Mouse (Mus musculus) midbrain, embryonic 12.5 days (tissue): ENCODE measurements around the gene Map1lc3b. TPM values are rescaled to one million over a fixed set of nuclear protein-coding genes. Genes with fewer than 3 reads are reported as not detected.
"Not testable (repeated sequence)": the region's sequence is repeated elsewhere in the genome, so short reads cannot be mapped to it uniquely, and the experiment has no call there.

Source experiments
- ATAC-seq: fragments of 200-750 bp; cut with Nextera tagmentation; 2 replicates; pipeline ENCODE4 v1.8.0; 2017; ENCODE audit warnings: low read depth, moderate TSS enrichment, moderate library complexity; ENCODE audit not compliant: low FRiP score
- H3K27ac ChIP-seq: fragments of 300-500 bp; sonication (generic); replicated peaks from 2 replicates; pipeline ENCODE4 v1.5.1; 2016; ENCODE audit warnings: mild to moderate bottlenecking
- H3K27me3 ChIP-seq: fragments of 300-500 bp; sonication (generic); 2 replicates; pipeline ENCODE4 v1.6.1; 2016; ENCODE audit warnings: mild to moderate bottlenecking
- H3K36me3 ChIP-seq: fragments of 300-500 bp; sonication (generic); 2 replicates; pipeline ENCODE4 v1.6.1; 2016
- H3K4me1 ChIP-seq: fragments of 300-500 bp; sonication (generic); 2 replicates; pipeline ENCODE4 v1.6.1; 2016
- H3K4me2 ChIP-seq: fragments of 300-500 bp; sonication (generic); replicated peaks from 2 replicates; pipeline ENCODE4 v1.6.1; 2016; ENCODE audit warnings: mild to moderate bottlenecking, moderate library complexity
- H3K4me3 ChIP-seq: fragments of 300-500 bp; sonication (generic); 2 replicates; pipeline ENCODE4 v1.5.1; 2016; ENCODE audit warnings: mild to moderate bottlenecking
- H3K9ac ChIP-seq: fragments of 300-500 bp; sonication (generic); replicated peaks from 2 replicates; pipeline ENCODE4 v1.6.1; 2016; ENCODE audit warnings: mild to moderate bottlenecking, moderate library complexity
- H3K9me3 ChIP-seq: fragments of 300-500 bp; sonication (generic); 2 replicates; pipeline ENCODE4 v1.6.1; 2016; ENCODE audit warnings: mild to moderate bottlenecking
- WGBS: fragments of 180-500 bp; shearing (Covaris S2); methylation state at CpG from one replicate; pipeline ENCODE4 v1.1.7; 2016; 5-methylcytosine and 5-hydroxymethylcytosine counted together
- polyA plus RNA-seq: library from polyadenylated mRNA; unstranded; fragments of >200 nt; fragmentation: Nextera tagmentation; extraction: Ambion mirVana; gene quantifications from 2 replicates; pipeline ENCODE4 v1.2.1, GENCODE M21; 2016

Gene Map1lc3b
- polyA plus RNA-seq, 1 experiment from 2014 or later, result 292 TPM

DNA sequence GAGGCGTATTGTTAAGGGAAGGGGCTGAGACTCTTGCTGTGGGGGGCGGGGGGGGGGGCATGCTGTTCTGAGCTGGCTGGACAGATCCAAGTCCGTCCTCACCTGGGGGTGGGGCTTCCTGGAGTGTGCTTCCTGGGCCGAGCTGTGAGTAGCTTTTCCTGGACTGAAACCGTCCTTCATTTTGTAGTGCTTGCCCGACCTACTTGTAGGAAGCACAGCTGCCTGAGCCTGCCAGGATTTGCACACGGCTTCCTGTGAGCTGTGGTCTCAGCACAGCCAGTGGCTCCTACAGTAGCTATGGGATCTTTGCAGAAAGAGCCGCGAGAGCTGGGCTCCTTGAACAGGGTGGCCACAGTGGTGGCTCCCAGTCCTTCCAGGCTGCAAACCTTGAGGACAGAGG, 3.8 kb downstream of the Map1lc3b start:
- no peaks in the 10 kb centered on the region for H3K9me3 ChIP-seq
- no peak overlapping the region for H3K4me2 ChIP-seq
- H3K4me1 ChIP-seq, result peaks cover 24% of the 10 kb centered on the region
- WGBS, result 81% methylated on average over 9 of the region's 9 CpGs
- peaks cover 52% of the 10 kb centered on the region for H3K36me3 ChIP-seq
- no peak overlapping the region for H3K4me3 ChIP-seq
- H3K27me3 ChIP-seq, result no peaks in the 10 kb centered on the region
- no peak overlapping the region for H3K9ac ChIP-seq
- no peak for ATAC-seq
- no peak overlapping the region for H3K27ac ChIP-seq

DNA sequence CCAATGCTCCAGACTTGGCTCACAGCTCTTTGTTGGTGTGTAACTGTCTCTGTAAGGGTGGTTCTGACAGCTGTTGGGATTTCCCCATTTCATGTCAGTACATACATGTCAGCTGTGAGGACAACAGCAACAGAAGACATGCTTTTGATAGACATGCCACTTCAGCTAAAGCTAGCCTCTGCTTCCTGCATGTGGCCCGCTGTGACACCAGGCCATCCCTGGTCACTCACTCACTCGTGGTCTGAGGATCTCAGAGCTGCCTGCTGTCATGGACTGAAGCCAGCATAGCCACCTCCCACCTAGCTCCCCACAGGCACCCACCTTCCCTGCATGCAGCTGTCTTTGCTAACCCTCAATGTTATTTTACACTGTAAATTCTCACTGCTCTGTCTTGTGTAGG, 7.3 kb downstream of the Map1lc3b start:
- not testable (repeated sequence) for H3K27me3 ChIP-seq, H3K27ac ChIP-seq, H3K4me3 ChIP-seq, H3K9me3 ChIP-seq, ATAC-seq, H3K4me2 ChIP-seq, H3K4me1 ChIP-seq, H3K9ac ChIP-seq
- 83% methylated on average over 2 of the region's 2 CpGs for WGBS
- peaks cover 86% of the 10 kb centered on the region for H3K36me3 ChIP-seq

DNA sequence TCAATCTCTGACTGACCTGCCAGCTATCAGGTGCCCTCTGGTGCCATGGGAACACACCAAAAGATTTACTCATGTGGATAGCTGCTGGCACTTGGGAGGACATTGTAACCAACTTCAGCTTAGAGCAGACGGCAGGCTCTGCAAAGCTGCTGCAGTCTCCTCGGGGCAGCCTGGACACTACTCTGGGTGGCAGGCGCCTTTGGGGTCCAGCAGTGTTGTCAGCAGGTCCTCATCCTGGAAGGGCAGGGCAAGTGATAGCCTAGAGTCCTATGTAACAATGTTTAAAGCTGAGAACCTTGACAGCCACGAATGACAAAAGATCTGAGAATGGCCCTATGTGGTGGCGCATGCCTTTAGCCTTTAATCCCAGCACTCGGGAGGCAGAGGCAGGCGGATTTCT, 8.0 kb downstream of the Map1lc3b start:
- Histone ChIP-seq H3K9ac (no peak overlapping the region), H3K9me3 (no peaks in the 10 kb centered on the region), H3K27ac (no peak overlapping the region), H3K27me3 (no peaks in the 10 kb centered on the region), H3K4me1 (no peaks in the 10 kb centered on the region), H3K4me3 (no peak overlapping the region), H3K4me2 (no peak overlapping the region), H3K36me3 (peaks cover 91% of the 10 kb centered on the region)
- WGBS, result 90% methylated on average over 7 of the region's 7 CpGs
- no peak for ATAC-seq

DNA sequence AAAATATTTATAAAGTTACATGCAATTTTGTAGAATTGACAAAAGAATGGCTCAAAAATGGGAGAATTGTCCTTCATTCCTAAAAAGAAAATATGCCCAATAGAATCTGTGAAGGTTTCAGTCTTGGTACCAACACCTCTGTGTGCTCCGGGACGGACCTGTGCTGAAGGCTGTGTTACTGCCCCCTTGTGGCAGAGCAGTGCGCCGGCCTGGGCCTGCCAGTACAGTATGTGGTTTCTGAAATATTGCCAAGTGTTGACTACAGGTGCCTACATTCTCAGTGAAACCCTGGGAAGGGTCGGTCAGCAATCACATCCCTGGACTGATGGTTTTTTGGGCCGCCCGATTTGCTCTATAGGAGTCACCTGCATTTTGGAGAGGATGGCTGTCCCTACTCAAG, 8.7 kb downstream of the Map1lc3b start:
- Histone ChIP-seq H3K27ac (no peak overlapping the region), H3K4me2 (no peak overlapping the region), H3K9me3 (no peaks in the 10 kb centered on the region), H3K9ac (no peak overlapping the region), H3K27me3 (no peaks in the 10 kb centered on the region), H3K36me3 (peaks cover 88% of the 10 kb centered on the region), H3K4me3 (no peak overlapping the region), H3K4me1 (no peaks in the 10 kb centered on the region)
- 42% methylated on average over 7 of the region's 7 CpGs for WGBS
- peak; percentile 73; the same call in 1 of the 2 replicates for ATAC-seq

DNA sequence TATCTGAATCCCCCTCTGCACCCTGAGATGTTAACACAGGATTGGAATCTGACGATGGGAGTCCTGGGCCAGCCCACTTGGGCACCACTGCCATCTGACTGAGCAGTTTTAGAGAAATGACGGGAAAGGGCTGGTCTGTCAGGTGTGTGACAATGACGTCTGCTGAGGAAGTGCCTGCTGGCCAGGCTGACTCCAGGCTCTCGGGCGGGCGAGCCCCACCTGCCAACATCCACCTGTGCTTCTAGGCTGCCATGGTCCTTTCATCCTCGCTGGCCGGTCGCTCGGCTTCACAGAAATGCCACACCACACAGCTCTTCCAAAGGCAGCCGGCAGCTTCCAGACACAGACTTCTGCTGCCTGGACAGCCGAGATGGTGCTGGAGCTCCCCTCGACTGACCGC, 9.7 kb downstream of the Map1lc3b start:
- Histone ChIP-seq H3K9ac (no peak overlapping the region), H3K9me3 (no peaks in the 10 kb centered on the region), H3K4me2 (no peak overlapping the region), H3K4me1 (no peaks in the 10 kb centered on the region), H3K27me3 (no peaks in the 10 kb centered on the region), H3K27ac (no peak overlapping the region), H3K4me3 (no peak overlapping the region), H3K36me3 (peaks cover 88% of the 10 kb centered on the region)
- no peak for ATAC-seq
- WGBS, result 93% methylated on average over 14 of the region's 14 CpGs

DNA sequence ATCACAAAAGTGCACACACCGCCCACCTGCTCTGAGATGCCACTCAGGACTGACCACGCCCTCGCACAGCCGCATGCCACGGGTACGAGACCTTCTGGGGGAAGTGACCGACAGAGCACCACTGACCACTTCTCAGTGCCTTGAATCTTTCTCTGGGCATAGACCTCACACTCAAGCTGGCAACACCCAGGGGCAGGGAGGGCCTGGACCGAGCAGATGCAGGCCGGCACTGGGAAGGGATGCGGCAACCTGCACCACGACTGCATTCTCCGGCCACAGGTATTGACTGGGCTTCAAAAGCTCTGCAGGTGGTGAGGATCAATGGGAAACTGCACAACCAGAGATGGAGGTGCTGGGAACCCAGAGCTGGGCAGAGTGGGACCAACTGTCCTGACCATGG, 12.2 kb downstream of the Map1lc3b start:
- H3K4me2 ChIP-seq, result no peak overlapping the region
- no peaks in the 10 kb centered on the region for H3K27me3 ChIP-seq
- H3K36me3 ChIP-seq, result peaks cover 89% of the 10 kb centered on the region
- H3K4me3 ChIP-seq, result no peak overlapping the region
- WGBS, result 94% methylated on average over 12 of the region's 12 CpGs
- no peak for ATAC-seq
- no peaks in the 10 kb centered on the region for H3K4me1 ChIP-seq
- no peak overlapping the region for H3K9ac ChIP-seq
- no peaks in the 10 kb centered on the region for H3K9me3 ChIP-seq
- no peak overlapping the region for H3K27ac ChIP-seq

DNA sequence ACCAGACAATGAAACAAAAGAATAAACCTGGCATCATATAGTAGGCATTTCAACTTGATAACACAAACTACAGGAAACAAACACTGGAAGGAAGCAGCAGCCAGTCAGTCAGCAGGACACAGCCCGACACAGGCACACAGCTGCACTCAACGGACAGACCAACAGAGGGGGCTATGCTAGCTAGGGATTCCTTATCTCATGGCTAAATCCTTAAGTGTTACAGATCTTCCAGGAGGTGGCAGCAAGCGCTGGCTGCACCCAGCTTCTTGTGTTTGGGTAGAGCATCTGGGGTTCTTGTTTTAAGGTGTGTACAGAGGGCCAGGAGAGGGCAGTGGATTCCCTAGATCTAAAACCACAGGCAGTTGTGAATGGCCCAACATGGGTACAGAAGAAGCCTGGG, 12.7 kb downstream of the Map1lc3b start:
- H3K9me3 ChIP-seq, result no peaks in the 10 kb centered on the region
- no peak overlapping the region for H3K27ac ChIP-seq
- no peak overlapping the region for H3K4me3 ChIP-seq
- ATAC-seq, result no peak
- H3K36me3 ChIP-seq, result peaks cover 89% of the 10 kb centered on the region
- no peaks in the 10 kb centered on the region for H3K27me3 ChIP-seq
- WGBS, result 26% methylated on average over 3 of the region's 3 CpGs
- H3K4me1 ChIP-seq, result no peaks in the 10 kb centered on the region
- no peak overlapping the region for H3K9ac ChIP-seq
- H3K4me2 ChIP-seq, result no peak overlapping the region

DNA sequence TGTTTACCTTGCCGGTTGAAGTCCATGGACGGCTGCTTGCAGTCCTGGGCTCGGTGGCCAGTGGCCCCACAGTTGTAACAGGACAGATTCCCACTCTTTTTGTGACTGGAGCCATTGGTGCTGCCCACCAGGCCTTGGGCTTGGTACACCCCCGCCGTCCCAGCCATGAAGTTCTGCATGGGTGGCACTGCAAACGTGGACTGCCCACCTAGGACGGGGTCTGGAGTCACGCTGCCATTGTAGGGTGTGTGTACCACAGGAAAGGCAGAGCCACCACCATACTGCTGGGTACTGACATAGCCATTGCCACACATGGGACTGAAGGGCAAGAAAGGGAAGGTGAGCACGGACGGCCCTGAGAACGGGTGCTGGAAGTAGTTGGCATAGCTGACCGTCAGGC, 13.6 kb downstream of the Map1lc3b start:
- 96% methylated on average over 12 of the region's 12 CpGs for WGBS
- Histone ChIP-seq H3K4me1 (no peaks in the 10 kb centered on the region), H3K27ac (no peak overlapping the region), H3K9me3 (no peaks in the 10 kb centered on the region), H3K36me3 (peaks cover 93% of the 10 kb centered on the region), H3K4me2 (no peak overlapping the region), H3K27me3 (no peaks in the 10 kb centered on the region), H3K4me3 (no peak overlapping the region), H3K9ac (no peak overlapping the region)
- ATAC-seq, result no peak

DNA sequence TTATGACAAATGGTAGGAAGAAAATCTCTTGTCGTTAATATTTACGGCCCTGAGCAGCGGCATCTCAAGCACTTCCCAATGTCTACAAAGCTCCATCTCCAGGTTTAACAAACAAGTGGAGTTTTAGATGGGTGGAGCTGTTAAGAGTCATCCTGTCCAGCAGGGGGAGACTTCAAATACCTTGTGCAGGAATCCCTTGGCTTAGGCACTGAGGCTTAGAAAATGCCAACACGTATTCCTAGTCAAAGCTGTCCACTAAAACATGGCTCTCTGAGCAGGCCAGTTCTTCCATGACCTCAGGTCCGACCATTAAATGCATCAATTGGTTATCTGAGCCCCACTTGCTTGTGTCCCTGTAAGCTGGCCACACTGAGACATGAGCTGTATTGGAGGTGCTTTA, 17.5 kb downstream of the Map1lc3b start:
- Histone ChIP-seq H3K4me1 (no peaks in the 10 kb centered on the region), H3K4me2 (no peak overlapping the region), H3K4me3 (no peak overlapping the region), H3K27ac (no peak overlapping the region), H3K27me3 (no peaks in the 10 kb centered on the region), H3K9me3 (no peaks in the 10 kb centered on the region), H3K9ac (no peak overlapping the region), H3K36me3 (peaks cover 84% of the 10 kb centered on the region)
- ATAC-seq, result no peak
- WGBS, result 95% methylated on average over 5 of the region's 5 CpGs

DNA sequence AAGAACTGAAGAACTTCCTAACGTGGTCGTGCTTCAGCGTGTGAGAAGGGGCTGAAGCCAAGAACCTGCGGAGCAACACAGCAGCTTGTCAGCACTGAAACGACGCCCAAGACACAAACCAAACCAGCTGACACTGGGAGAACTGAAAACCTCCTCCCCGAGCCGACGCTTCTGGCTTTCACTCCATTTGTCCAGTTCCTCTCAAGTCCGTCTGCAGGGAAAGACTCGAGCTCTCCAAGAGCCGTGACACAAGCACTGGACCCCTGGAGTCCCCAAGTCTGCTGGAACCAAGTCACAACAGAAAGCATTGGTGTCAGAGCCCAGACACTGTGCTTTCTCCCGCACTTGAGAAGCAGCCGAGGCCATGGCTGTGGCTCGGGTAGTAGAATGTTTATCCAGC, 19.1 kb downstream of the Map1lc3b start:
- 92% methylated on average over 15 of the region's 15 CpGs for WGBS

DNA sequence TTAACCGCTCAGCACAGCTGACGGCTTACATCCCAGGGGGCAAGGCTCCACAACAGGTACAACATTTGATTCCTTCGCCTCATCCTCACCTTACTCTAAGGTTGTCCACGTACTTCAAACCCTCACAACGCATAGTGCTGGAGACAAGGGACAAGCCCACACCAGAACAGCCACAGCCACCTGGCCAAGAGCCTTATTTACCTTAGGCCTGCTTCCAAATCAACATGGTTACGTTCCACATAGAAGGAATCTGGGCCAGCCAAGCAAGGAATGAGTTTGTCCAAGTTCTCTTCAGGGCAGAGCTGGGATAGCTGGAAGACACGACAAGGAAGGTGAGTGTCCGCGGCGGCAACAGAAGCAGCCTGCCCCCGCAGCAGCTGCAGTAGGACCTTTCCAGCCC, 19.8 kb downstream of the Map1lc3b start:
- Histone ChIP-seq H3K27ac (no peak overlapping the region), H3K4me2 (no peak overlapping the region), H3K9ac (no peak overlapping the region), H3K9me3 (no peaks in the 10 kb centered on the region), H3K27me3 (no peaks in the 10 kb centered on the region), H3K4me1 (no peaks in the 10 kb centered on the region), H3K36me3 (peaks cover 65% of the 10 kb centered on the region), H3K4me3 (no peak overlapping the region)
- no peak for ATAC-seq
- 94% methylated on average over 11 of the region's 11 CpGs for WGBS

More for the DNA sequence above, 19.1 kb downstream of the Map1lc3b start:
- no peaks in the 10 kb centered on the region for H3K4me1 ChIP-seq
- H3K9ac ChIP-seq, result no peak overlapping the region
- no peaks in the 10 kb centered on the region for H3K9me3 ChIP-seq
- no peak overlapping the region for H3K27ac ChIP-seq
- no peak overlapping the region for H3K4me3 ChIP-seq
- no peaks in the 10 kb centered on the region for H3K27me3 ChIP-seq
- peaks cover 72% of the 10 kb centered on the region for H3K36me3 ChIP-seq
- H3K4me2 ChIP-seq, result no peak overlapping the region
- ATAC-seq, result no peak

DNA sequence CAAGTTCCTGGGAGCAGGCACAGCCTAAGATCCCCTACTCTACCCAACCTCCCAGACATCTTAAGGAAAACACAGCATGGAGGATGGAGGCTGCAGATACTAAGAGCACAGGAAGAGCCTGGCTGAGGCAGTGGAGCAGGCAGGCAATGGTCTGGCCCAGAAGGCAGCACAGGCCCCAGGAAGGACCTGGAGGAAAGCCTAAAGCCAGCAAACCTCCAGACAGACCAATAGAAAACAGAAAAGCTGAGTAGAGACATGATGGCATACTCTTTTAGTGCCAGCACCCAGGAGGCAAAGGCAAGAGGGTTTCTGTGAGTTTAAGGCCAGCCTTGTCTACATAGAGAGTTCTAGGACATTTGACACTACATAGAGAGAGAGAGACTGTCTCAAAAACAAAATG, 23.3 kb downstream of the Map1lc3b start:
- Histone ChIP-seq H3K9me3 (no peaks in the 10 kb centered on the region), H3K4me2 (no peak overlapping the region), H3K36me3 (peaks cover 64% of the 10 kb centered on the region), H3K27me3 (no peaks in the 10 kb centered on the region), H3K4me1 (no peaks in the 10 kb centered on the region), H3K4me3 (no peak overlapping the region), H3K9ac (no peak overlapping the region), H3K27ac (no peak overlapping the region)
- ATAC-seq, result no peak

DNA sequence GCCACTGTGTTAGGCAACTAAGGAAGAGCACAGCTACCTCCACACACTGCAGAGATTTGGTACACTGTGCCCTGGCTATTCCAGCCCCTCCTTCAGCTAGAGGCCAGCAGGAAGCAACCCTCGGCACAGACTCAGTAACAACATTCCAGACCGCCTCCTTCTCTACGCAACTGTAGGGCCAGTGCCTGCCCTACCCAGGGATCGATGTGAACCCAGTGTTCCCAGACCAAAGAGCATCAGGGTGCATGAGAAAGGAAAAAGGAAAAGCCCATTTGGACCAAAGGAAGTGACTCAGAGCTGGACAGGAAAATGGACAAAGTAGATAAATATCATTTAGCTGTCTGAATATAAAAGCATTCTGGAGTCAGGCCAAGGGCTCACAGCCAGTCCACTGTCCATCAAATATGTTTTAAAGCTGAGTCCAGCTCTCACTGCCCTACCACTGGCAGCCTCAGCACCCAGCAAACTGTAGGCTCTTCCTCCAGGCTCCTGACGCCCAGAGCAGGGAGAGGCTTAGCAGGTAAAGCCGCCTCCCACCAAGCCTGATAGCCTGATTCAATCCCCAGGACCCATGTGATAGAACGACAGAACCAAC, 29.3 kb downstream of the Map1lc3b start:
- ATAC-seq, result no peak
- 69% methylated on average over 7 of the region's 7 CpGs for WGBS
- H3K27ac ChIP-seq, result no peak overlapping the region
- no peak overlapping the region for H3K4me2 ChIP-seq
- no peak overlapping the region for H3K4me3 ChIP-seq
- no peak overlapping the region for H3K9ac ChIP-seq
- no peaks in the 10 kb centered on the region for H3K9me3 ChIP-seq
- peaks cover 37% of the 10 kb centered on the region for H3K36me3 ChIP-seq
- peaks cover 15% of the 10 kb centered on the region for H3K4me1 ChIP-seq
- no peaks in the 10 kb centered on the region for H3K27me3 ChIP-seq
